Mouse (Mus musculus): Measurements from ENCODE around the gene S100pbp. TPM values are rescaled to one million over a fixed set of nuclear protein-coding genes. Genes with fewer than 3 reads are reported as not detected.
A peak's percentile ranks its signal among the peaks of the same experiment; 100 is the strongest.

Gene S100pbp
- 12.6 and 15.5 TPM in 2 replicates for polyA plus RNA-seq (2014; fragmentation: Nextera tagmentation; extraction: Ambion mirVana)

GRCm38 (mm10) chr4:129189542-129190519, at the start of gene S100pbp, which contains the start of gene Yars:
S100pbp (minus strand) TSS chr4:129189727.
Yars (plus strand) TSS chr4:129189760.
- H3K4me2 ChIP-seq (ENCODE audit: low read depth, low read length) = peak within 1 kb of the TSS; percentile 68
- WGBS = under 1% methylated on average over 54 of the region's 58 CpGs

DNA sequence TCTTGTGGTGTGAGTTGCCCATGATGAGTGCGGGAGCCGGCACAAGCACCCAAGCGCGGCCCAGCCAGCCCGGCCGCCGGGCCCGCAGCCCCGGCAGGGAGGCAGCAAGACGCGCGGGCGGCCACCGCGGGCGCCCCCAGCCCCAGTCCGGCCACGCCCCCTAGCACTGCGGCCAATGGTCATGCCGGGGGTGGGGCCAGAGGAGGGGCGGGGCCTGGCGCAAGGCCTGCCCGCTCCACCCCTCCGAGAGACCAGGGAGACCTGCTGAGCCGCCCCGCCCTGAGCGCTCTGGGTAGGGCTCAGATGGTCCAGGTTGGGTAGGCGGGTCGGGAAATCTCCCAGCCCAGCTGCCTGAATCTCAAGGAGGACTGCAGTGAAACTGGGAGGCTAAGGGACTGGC, 49.5 kb upstream of the S100pbp start:
- Histone ChIP-seq H3K4me1 (ENCODE audit: control insufficient read depth, insufficient read depth, low read length) (peaks cover 23% of the 10 kb centered on the region), H3K27ac (replicated peaks; ENCODE audit: low read depth, low read length) (no peak overlapping the region), H3K4me3 (ENCODE audit: low read depth, low read length) (peak overlapping the region; percentile 76), H3K36me3 (ENCODE audit: control insufficient read depth, insufficient read depth, low read length) (no peaks in the 10 kb centered on the region), H3K9ac (ENCODE audit: low read depth, low read length) (peak overlapping the region; percentile 73), H3K27me3 (replicated peaks; ENCODE audit: control insufficient read depth, insufficient read depth, low read length) (no peaks in the 10 kb centered on the region), H3K4me2 (ENCODE audit: low read depth, low read length) (peak overlapping the region; percentile 97), H3K9me3 (ENCODE audit: control insufficient read depth, low read length) (no peaks in the 10 kb centered on the region)
- DNase-seq (ENCODE audit: low spot score) (peak; percentile 93), ATAC-seq (ENCODE audit: low read depth) (peak; percentile 84)
- WGBS = 0% methylated on average over 3 of the region's 29 CpGs

More at GRCm38 (mm10) chr4:129189542-129190519, at the start of gene S100pbp, which contains the start of gene Yars:
- H3K27ac ChIP-seq (replicated peaks; ENCODE audit: low read depth, low read length) = peak within 1 kb of the TSS; percentile 91
- no peaks in the 10 kb centered on the region for H3K27me3 ChIP-seq (replicated peaks; ENCODE audit: control insufficient read depth, insufficient read depth, low read length)
- peak; percentile 98 for DNase-seq (ENCODE audit: low spot score)
- peaks cover 11% of the 10 kb centered on the region for H3K4me1 ChIP-seq (ENCODE audit: control insufficient read depth, insufficient read depth, low read length)
- ATAC-seq (ENCODE audit: low read depth) = peak; percentile 89
- peak within 1 kb of the TSS; percentile 84 for H3K9ac ChIP-seq (ENCODE audit: low read depth, low read length)
- H3K36me3 ChIP-seq (ENCODE audit: control insufficient read depth, insufficient read depth, low read length) = 0 out of 2 replicates have a peak, but pooled peaks cover 4% of the 10 kb centered on the region
- no peaks in the 10 kb centered on the region for H3K9me3 ChIP-seq (ENCODE audit: control insufficient read depth, low read length)
- peak within 1 kb of the TSS; percentile 84 for H3K4me3 ChIP-seq (ENCODE audit: low read depth, low read length)

GRCm38 (mm10) chr4:129238579-129239016, 49.1 kb upstream of the S100pbp start:
- ATAC-seq (ENCODE audit: low read depth) (peak; percentile 39), DNase-seq (ENCODE audit: low spot score) (no peak)
- H3K9ac ChIP-seq (ENCODE audit: low read depth, low read length) = peak overlapping the region; percentile 73
- H3K4me1 ChIP-seq (ENCODE audit: control insufficient read depth, insufficient read depth, low read length) = peaks cover 23% of the 10 kb centered on the region
- WGBS = under 1% methylated on average over 10 of the region's 23 CpGs
- peak overlapping the region; percentile 97 for H3K4me2 ChIP-seq (ENCODE audit: low read depth, low read length)
- no peak overlapping the region for H3K27ac ChIP-seq (replicated peaks; ENCODE audit: low read depth, low read length)
- H3K36me3 ChIP-seq (ENCODE audit: control insufficient read depth, insufficient read depth, low read length) = no peaks in the 10 kb centered on the region
- H3K27me3 ChIP-seq (replicated peaks; ENCODE audit: control insufficient read depth, insufficient read depth, low read length) = no peaks in the 10 kb centered on the region
- peak overlapping the region; percentile 76 for H3K4me3 ChIP-seq (ENCODE audit: low read depth, low read length)
- no peaks in the 10 kb centered on the region for H3K9me3 ChIP-seq (ENCODE audit: control insufficient read depth, low read length)

GRCm38 (mm10) chr4:129237843-129238441, 48.4 kb upstream of the S100pbp start:
- peak overlapping the region; percentile 76 for H3K4me3 ChIP-seq (ENCODE audit: low read depth, low read length)
- DNase-seq (ENCODE audit: low spot score) (peak; percentile 70), ATAC-seq (ENCODE audit: low read depth) (no peak)
- WGBS = 5% methylated on average over 21 of the region's 21 CpGs
- H3K27ac ChIP-seq (replicated peaks; ENCODE audit: low read depth, low read length) = no peak overlapping the region
- H3K36me3 ChIP-seq (ENCODE audit: control insufficient read depth, insufficient read depth, low read length) = no peaks in the 10 kb centered on the region
- H3K4me1 ChIP-seq (ENCODE audit: control insufficient read depth, insufficient read depth, low read length) = peaks cover 21% of the 10 kb centered on the region
- peak overlapping the region; percentile 97 for H3K4me2 ChIP-seq (ENCODE audit: low read depth, low read length)
- no peaks in the 10 kb centered on the region for H3K27me3 ChIP-seq (replicated peaks; ENCODE audit: control insufficient read depth, insufficient read depth, low read length)
- peak overlapping the region; percentile 73 for H3K9ac ChIP-seq (ENCODE audit: low read depth, low read length)
- no peaks in the 10 kb centered on the region for H3K9me3 ChIP-seq (ENCODE audit: control insufficient read depth, low read length)

GRCm38 (mm10) chr4:129236236-129236813, 46.8 kb upstream of the S100pbp start:
- no peak overlapping the region for H3K4me3 ChIP-seq (ENCODE audit: low read depth, low read length)
- 82% methylated on average over 8 of the region's 8 CpGs for WGBS
- no peaks in the 10 kb centered on the region for H3K27me3 ChIP-seq (replicated peaks; ENCODE audit: control insufficient read depth, insufficient read depth, low read length)
- no peaks in the 10 kb centered on the region for H3K9me3 ChIP-seq (ENCODE audit: control insufficient read depth, low read length)
- H3K36me3 ChIP-seq (ENCODE audit: control insufficient read depth, insufficient read depth, low read length) = no peaks in the 10 kb centered on the region
- no peak overlapping the region for H3K27ac ChIP-seq (replicated peaks; ENCODE audit: low read depth, low read length)
- ATAC-seq (ENCODE audit: low read depth) (no peak), DNase-seq (ENCODE audit: low spot score) (no peak)
- peaks cover 12% of the 10 kb centered on the region for H3K4me1 ChIP-seq (ENCODE audit: control insufficient read depth, insufficient read depth, low read length)
- no peak overlapping the region for H3K4me2 ChIP-seq (ENCODE audit: low read depth, low read length)
- H3K9ac ChIP-seq (ENCODE audit: low read depth, low read length) = no peak overlapping the region

DNA sequence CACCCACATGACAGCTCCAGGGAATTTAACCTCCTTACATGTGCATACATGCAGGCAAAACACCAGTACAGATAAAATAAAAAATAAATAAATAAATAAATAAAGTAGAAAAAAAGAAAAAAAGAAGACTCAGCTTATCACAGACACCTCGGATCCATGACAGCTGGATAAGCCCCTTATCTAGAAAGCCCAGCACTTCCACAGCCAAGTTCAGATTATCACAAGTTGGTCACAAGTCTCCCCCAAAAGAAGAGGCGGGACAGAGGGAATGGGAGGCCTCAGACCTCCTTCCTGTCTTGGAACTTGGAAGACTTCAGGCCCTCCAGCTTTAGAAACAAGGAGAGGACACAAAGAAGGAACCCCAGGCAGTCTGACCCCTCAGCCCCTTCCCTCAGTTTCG, 45.6 kb upstream of the S100pbp start:
- H3K4me2 ChIP-seq (ENCODE audit: low read depth, low read length) = no peak overlapping the region
- 0 out of 2 replicates have a peak, but pooled peaks cover 3% of the 10 kb centered on the region for H3K36me3 ChIP-seq (ENCODE audit: control insufficient read depth, insufficient read depth, low read length)
- H3K4me1 ChIP-seq (ENCODE audit: control insufficient read depth, insufficient read depth, low read length) = peaks cover 12% of the 10 kb centered on the region
- no peaks in the 10 kb centered on the region for H3K27me3 ChIP-seq (replicated peaks; ENCODE audit: control insufficient read depth, insufficient read depth, low read length)
- 78% methylated on average over 3 of the region's 3 CpGs for WGBS
- H3K9me3 ChIP-seq (ENCODE audit: control insufficient read depth, low read length) = no peaks in the 10 kb centered on the region
- ATAC-seq (ENCODE audit: low read depth) (no peak), DNase-seq (ENCODE audit: low spot score) (no peak)
- no peak overlapping the region for H3K27ac ChIP-seq (replicated peaks; ENCODE audit: low read depth, low read length)
- no peak overlapping the region for H3K4me3 ChIP-seq (ENCODE audit: low read depth, low read length)
- no peak overlapping the region for H3K9ac ChIP-seq (ENCODE audit: low read depth, low read length)

- Histone ChIP-seq H3K4me3 (ENCODE audit: low read depth, low read length) (no peak overlapping the region), H3K9ac (ENCODE audit: low read depth, low read length) (no peak overlapping the region), H3K4me2 (ENCODE audit: low read depth, low read length) (no peak overlapping the region), H3K27ac (replicated peaks; ENCODE audit: low read depth, low read length) (no peak overlapping the region), H3K36me3 (ENCODE audit: control insufficient read depth, insufficient read depth, low read length) (0 out of 2 replicates have a peak, but pooled peaks cover 3% of the 10 kb centered on the region), H3K27me3 (replicated peaks; ENCODE audit: control insufficient read depth, insufficient read depth, low read length) (no peaks in the 10 kb centered on the region), H3K9me3 (ENCODE audit: control insufficient read depth, low read length) (no peaks in the 10 kb centered on the region), H3K4me1 (ENCODE audit: control insufficient read depth, insufficient read depth, low read length) (peaks cover 12% of the 10 kb centered on the region)
- WGBS = 65% methylated on average over 7 of the region's 7 CpGs
- ATAC-seq (ENCODE audit: low read depth) (no peak), DNase-seq (ENCODE audit: low spot score) (no peak)
These were observed 45.0 kb upstream of the S100pbp start for GRCm38 (mm10) chr4:129234488-129234887.

Data from embryonic facial prominence, embryonic 14.5 days (tissue).